Mouse (Mus musculus) midbrain, embryonic 16.5 days (tissue): Measurements from ENCODE around the gene Bckdk. TPM values are rescaled to one million over a fixed set of nuclear protein-coding genes. Genes with fewer than 3 reads are reported as not detected.

Experiments
- ATAC-seq: fragments of 200-750 bp; cut with Nextera tagmentation; 2 replicates; pipeline ENCODE4 v1.8.0; 2017; ENCODE audit warnings: moderate TSS enrichment
- H3K27ac ChIP-seq: fragments of 300-500 bp; sonication (generic); 2 replicates; pipeline ENCODE4 v1.5.1; 2014; ENCODE audit warnings: mild to moderate bottlenecking, low read length, mixed read lengths
- H3K27me3 ChIP-seq: fragments of 300-500 bp; sonication (generic); 2 replicates; pipeline ENCODE4 v1.6.1; 2014; ENCODE audit warnings: low read depth, low read length, mixed read lengths; ENCODE audit not compliant: control insufficient read depth, insufficient read depth
- H3K36me3 ChIP-seq: fragments of 300-500 bp; sonication (generic); 2 replicates; pipeline ENCODE4 v1.6.1; 2014; ENCODE audit warnings: mild to moderate bottlenecking, low read length, moderate library complexity, mixed read lengths; ENCODE audit not compliant: control insufficient read depth, insufficient read depth
- H3K4me1 ChIP-seq: fragments of 300-500 bp; sonication (generic); 2 replicates; pipeline ENCODE4 v1.6.1; 2014; ENCODE audit warnings: mild to moderate bottlenecking, low read length, mixed read lengths; ENCODE audit not compliant: control insufficient read depth, insufficient read depth
- H3K4me2 ChIP-seq: fragments of 300-500 bp; sonication (generic); 2 replicates; pipeline ENCODE4 v1.6.1; 2014; ENCODE audit warnings: mild to moderate bottlenecking, low read length, mixed read lengths
- H3K4me3 ChIP-seq: fragments of 300-500 bp; sonication (generic); 2 replicates; pipeline ENCODE4 v1.5.1; 2014; ENCODE audit warnings: low read depth, mild to moderate bottlenecking, low read length, moderate library complexity, mixed read lengths
- H3K9ac ChIP-seq: fragments of 300-500 bp; sonication (generic); 2 replicates; pipeline ENCODE4 v1.6.1; 2014; ENCODE audit warnings: low read depth, low read length, mixed read lengths
- H3K9me3 ChIP-seq: fragments of 300-500 bp; sonication (generic); replicated peaks from 2 replicates; pipeline ENCODE4 v1.6.1; 2014; ENCODE audit warnings: mild to moderate bottlenecking, low read length, mixed read lengths; ENCODE audit not compliant: control insufficient read depth, poor library complexity, severe bottlenecking
- WGBS: fragments of 180-500 bp; shearing (Covaris S2); extraction: QIAGEN DNeasy Blood & Tissue Kit; methylation state at CpG from one replicate; pipeline ENCODE4 v1.1.7; 2014; 5-methylcytosine and 5-hydroxymethylcytosine counted together
- polyA plus RNA-seq: library from polyadenylated mRNA; unstranded; fragments of >200 nt; fragmentation: Nextera tagmentation; extraction: Ambion mirVana; gene quantifications from 2 replicates; pipeline ENCODE4 v1.2.1, GENCODE M21; 2015

Gene Bckdk
- polyA plus RNA-seq, 1 experiment from 2014 or later = 67.1 TPM

GRCm38 (mm10) chr7:127923714-127924113 lies 19.8 kb downstream of the Bckdk start:
- Histone ChIP-seq H3K4me3 (no peak overlapping the region), H3K27me3 (peaks cover 11% of the 10 kb centered on the region), H3K27ac (no peak overlapping the region), H3K9me3 (no peaks in the 10 kb centered on the region), H3K36me3 (peaks cover 6% of the 10 kb centered on the region), H3K4me2 (no peak overlapping the region), H3K9ac (no peak overlapping the region), H3K4me1 (no peaks in the 10 kb centered on the region)
- ATAC-seq = no peak
- 87% methylated on average over 5 of the region's 5 CpGs for WGBS

GRCm38 (mm10) chr7:127925252-127925651 lies 21.4 kb downstream of the Bckdk start:
- Histone ChIP-seq H3K36me3 (peaks cover 6% of the 10 kb centered on the region), H3K9ac (no peak overlapping the region), H3K9me3 (no peaks in the 10 kb centered on the region), H3K27me3 (peaks cover 24% of the 10 kb centered on the region), H3K4me2 (no peak overlapping the region), H3K4me3 (no peak overlapping the region), H3K4me1 (no peaks in the 10 kb centered on the region), H3K27ac (no peak overlapping the region)
- ATAC-seq = no peak
- 59% methylated on average over 5 of the region's 5 CpGs for WGBS

- no peak overlapping the region for H3K4me2 ChIP-seq
- H3K9me3 ChIP-seq = no peaks in the 10 kb centered on the region
- H3K4me1 ChIP-seq = no peaks in the 10 kb centered on the region
- WGBS = 84% methylated on average over 8 of the region's 8 CpGs
- H3K27ac ChIP-seq = no peak overlapping the region
- H3K27me3 ChIP-seq = peaks cover 26% of the 10 kb centered on the region
- peaks cover 6% of the 10 kb centered on the region for H3K36me3 ChIP-seq
- H3K4me3 ChIP-seq = no peak overlapping the region
- no peak overlapping the region for H3K9ac ChIP-seq
- no peak for ATAC-seq
Observed at GRCm38 (mm10) chr7:127926066-127926465, 22.2 kb downstream of the Bckdk start.

- H3K36me3 ChIP-seq = peaks cover 6% of the 10 kb centered on the region
- H3K27me3 ChIP-seq = peaks cover 26% of the 10 kb centered on the region
- no peak overlapping the region for H3K27ac ChIP-seq
- H3K9me3 ChIP-seq = no peaks in the 10 kb centered on the region
- no peak overlapping the region for H3K9ac ChIP-seq
- no peak overlapping the region for H3K4me3 ChIP-seq
- H3K4me2 ChIP-seq = no peak overlapping the region
- WGBS = 87% methylated on average over 11 of the region's 11 CpGs
- no peaks in the 10 kb centered on the region for H3K4me1 ChIP-seq
- no peak for ATAC-seq
Observed at GRCm38 (mm10) chr7:127926846-127927245, 23.0 kb downstream of the Bckdk start.

GRCm38 (mm10) chr7:127927726-127928125 lies 23.8 kb downstream of the Bckdk start:
- H3K4me2 ChIP-seq = no peak overlapping the region
- H3K4me1 ChIP-seq = no peaks in the 10 kb centered on the region
- WGBS = 81% methylated on average over 11 of the region's 11 CpGs
- no peak for ATAC-seq
- no peak overlapping the region for H3K27ac ChIP-seq
- H3K27me3 ChIP-seq = peaks cover 26% of the 10 kb centered on the region
- no peak overlapping the region for H3K9ac ChIP-seq
- no peaks in the 10 kb centered on the region for H3K9me3 ChIP-seq
- no peak overlapping the region for H3K4me3 ChIP-seq
- peaks cover 6% of the 10 kb centered on the region for H3K36me3 ChIP-seq

- ATAC-seq = no peak
- Histone ChIP-seq H3K27me3 (peaks cover 26% of the 10 kb centered on the region), H3K4me2 (no peak overlapping the region), H3K27ac (no peak overlapping the region), H3K9ac (no peak overlapping the region), H3K36me3 (peaks cover 6% of the 10 kb centered on the region), H3K4me3 (no peak overlapping the region), H3K4me1 (no peaks in the 10 kb centered on the region), H3K9me3 (no peaks in the 10 kb centered on the region)
- 52% methylated on average over 5 of the region's 5 CpGs for WGBS
Observed at GRCm38 (mm10) chr7:127928596-127928995, 24.7 kb downstream of the Bckdk start.

GRCm38 (mm10) chr7:127929923-127930322 lies 26.0 kb downstream of the Bckdk start, which contains the start of gene Prss8:
Gene Prss8, minus strand, starts transcription at chr7:127930104.
- no peak within 1 kb of the TSS for H3K9ac ChIP-seq
- no peak within 1 kb of the TSS for H3K4me3 ChIP-seq
- ATAC-seq = no peak
- H3K4me2 ChIP-seq = no peak within 1 kb of the TSS
- H3K4me1 ChIP-seq = peaks cover 5% of the 10 kb centered on the region
- WGBS = 15% methylated on average over 6 of the region's 6 CpGs
- peaks cover 6% of the 10 kb centered on the region; the same call in 1 of the 2 replicates for H3K36me3 ChIP-seq
- no peak within 1 kb of the TSS for H3K27ac ChIP-seq
- H3K27me3 ChIP-seq = peaks cover 26% of the 10 kb centered on the region
- no peaks in the 10 kb centered on the region for H3K9me3 ChIP-seq

GRCm38 (mm10) chr7:127930636-127931035 lies 26.8 kb downstream of the Bckdk start:
- 79% methylated on average over 5 of the region's 5 CpGs for WGBS
- H3K4me3 ChIP-seq = no peak overlapping the region

GRCm38 (mm10) chr7:127931351-127932135 lies 27.7 kb downstream of the Bckdk start:
- no peak overlapping the region for H3K9ac ChIP-seq
- H3K27me3 ChIP-seq = peaks cover 26% of the 10 kb centered on the region
- H3K27ac ChIP-seq = no peak overlapping the region
- ATAC-seq = no peak
- H3K4me1 ChIP-seq = peaks cover 10% of the 10 kb centered on the region
- no peaks in the 10 kb centered on the region for H3K36me3 ChIP-seq
- 39% methylated on average over 13 of the region's 13 CpGs for WGBS
- no peak overlapping the region for H3K4me3 ChIP-seq
- no peak overlapping the region for H3K4me2 ChIP-seq
- no peaks in the 10 kb centered on the region for H3K9me3 ChIP-seq

More at GRCm38 (mm10) chr7:127930636-127931035, 26.8 kb downstream of the Bckdk start:
- H3K4me2 ChIP-seq = no peak overlapping the region
- H3K27ac ChIP-seq = no peak overlapping the region
- no peaks in the 10 kb centered on the region; the same call in 1 of the 2 replicates for H3K36me3 ChIP-seq
- peaks cover 5% of the 10 kb centered on the region for H3K4me1 ChIP-seq
- no peaks in the 10 kb centered on the region for H3K9me3 ChIP-seq
- no peak overlapping the region for H3K9ac ChIP-seq
- H3K27me3 ChIP-seq = peaks cover 26% of the 10 kb centered on the region
- no peak for ATAC-seq
